Mouse (Mus musculus) left cerebral cortex, adult 8-10 months (tissue): ENCODE data around the gene Tmem204. TPM values are rescaled to one million over a fixed set of nuclear protein-coding genes. Genes with fewer than 3 reads are reported as not detected.
"Not testable (repeated sequence)": the region's sequence is repeated elsewhere in the genome, so short reads cannot be mapped to it uniquely, and the experiment has no call there.

Source experiments
- DNase-seq, 2 experiments: peaks; one replicate each; pipeline ENCODE4 v3.0.0; 2022; ENCODE audit warnings: low spot score in 2 of 2
- total RNA-seq, 4 experiments: library from RNA; stranded (reverse); gene quantifications; 2 replicates each; pipeline ENCODE4 v1.2.4; 2022

Gene Tmem204
- total RNA-seq = 10 to 100 TPM in 3 of 4 experiments, 1 to 10 TPM in 1; 7.5 to 11.2 (median 10.6) TPM

GRCm38 (mm10) chr17:25083444-25083931 is at the start of gene Tmem204:
TSS of gene Tmem204 (minus strand) at chr17:25083591.
- DNase-seq = no peak

- DNase-seq = no peak
These were observed 46.7 kb upstream of the Tmem204 start for GRCm38 (mm10) chr17:25130060-25130459.

GRCm38 (mm10) chr17:25127681-25128080 is 44.3 kb upstream of the Tmem204 start:
- DNase-seq = no peak

GRCm38 (mm10) chr17:25127079-25127478 is 43.7 kb upstream of the Tmem204 start:
- no peak for DNase-seq

- DNase-seq = not testable (repeated sequence)
These were observed 42.2 kb upstream of the Tmem204 start for GRCm38 (mm10) chr17:25125442-25126060.

- DNase-seq = no peak
These were observed 40.6 kb upstream of the Tmem204 start for GRCm38 (mm10) chr17:25123979-25124378.

GRCm38 (mm10) chr17:25120406-25120805 is 37.0 kb upstream of the Tmem204 start, which contains the start of gene Ptx4:
TSS of gene Ptx4 (plus strand) at chr17:25120760.
- DNase-seq = no peak

- no peak for DNase-seq
These were observed 33.9 kb upstream of the Tmem204 start for GRCm38 (mm10) chr17:25117263-25117662.

GRCm38 (mm10) chr17:25115664-25116432 is 32.5 kb upstream of the Tmem204 start, which contains the start of gene Telo2:
TSS of gene Telo2 (minus strand) at chr17:25115967.
- peak; percentile 87 for DNase-seq

GRCm38 (mm10) chr17:25114908-25115645 is 31.7 kb upstream of the Tmem204 start:
- no peak for DNase-seq

- no peak for DNase-seq
These were observed 29.0 kb upstream of the Tmem204 start for GRCm38 (mm10) chr17:25112423-25112810.

- DNase-seq = peak in 1 of 2 experiments; percentile 65
These were observed 28.5 kb upstream of the Tmem204 start for GRCm38 (mm10) chr17:25111739-25112422.

GRCm38 (mm10) chr17:25111220-25111619 is 27.8 kb upstream of the Tmem204 start:
- no peak for DNase-seq

GRCm38 (mm10) chr17:25110590-25110989 is 27.2 kb upstream of the Tmem204 start:
- DNase-seq = no peak

GRCm38 (mm10) chr17:25109578-25109977 is 26.2 kb upstream of the Tmem204 start:
- DNase-seq = no peak

- DNase-seq = no peak
These were observed 24.4 kb upstream of the Tmem204 start for GRCm38 (mm10) chr17:25107786-25108185.

- DNase-seq = no peak
These were observed 17.9 kb upstream of the Tmem204 start for GRCm38 (mm10) chr17:25101338-25101737.

GRCm38 (mm10) chr17:25100052-25100451 is 16.7 kb upstream of the Tmem204 start:
- DNase-seq = no peak

GRCm38 (mm10) chr17:25096221-25096620 is 12.8 kb upstream of the Tmem204 start:
- DNase-seq = no peak

- no peak for DNase-seq
These were observed 7.1 kb upstream of the Tmem204 start for GRCm38 (mm10) chr17:25090450-25090849.

- no peak for DNase-seq
These were observed 5.8 kb upstream of the Tmem204 start for GRCm38 (mm10) chr17:25089158-25089557.
